Mouse (Mus musculus): ENCODE results near the gene Gm17359. TPM values are rescaled to one million over a fixed set of nuclear protein-coding genes. Genes with fewer than 3 reads are reported as not detected.

Gm17359 gene
- polyA plus RNA-seq, 1 experiment from 2014 or later: 0.05 TPM

DNA sequence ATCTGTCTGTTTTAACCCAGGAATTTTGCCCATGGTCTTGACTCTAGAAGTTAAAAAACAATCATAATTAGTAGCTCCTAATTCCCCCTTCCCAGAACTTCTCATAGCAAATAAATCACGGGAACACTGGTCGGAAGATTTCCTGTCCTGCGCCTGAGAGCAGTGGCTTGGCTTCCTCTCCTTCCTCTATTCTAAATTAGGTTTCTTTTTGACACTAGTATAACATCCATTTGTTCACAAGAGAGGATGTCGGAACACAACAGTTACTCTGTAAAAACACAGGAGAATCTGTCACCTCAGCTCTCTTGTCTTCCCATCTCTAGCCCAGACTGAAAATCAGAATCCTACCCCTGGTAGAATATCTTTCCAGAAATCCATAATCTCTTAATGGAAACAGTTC, 44.9 kb downstream of the Gm17359 start:
- 22% methylated on average over 4 of the region's 4 CpGs for WGBS (ENCODE audit: insufficient replicate concordance)
- no peak for ATAC-seq (ENCODE audit: insufficient read depth)
- Histone ChIP-seq H3K36me3 (replicated peaks) (no peaks in the 10 kb centered on the region), H3K4me3 (replicated peaks) (no peak overlapping the region), H3K9me3 (replicated peaks) (no peaks in the 10 kb centered on the region), H3K4me2 (no peak overlapping the region), H3K27me3 (no peaks in the 10 kb centered on the region), H3K9ac (no peak overlapping the region), H3K4me1 (replicated peaks) (no peaks in the 10 kb centered on the region; the same call in 1 of the 2 replicates), H3K27ac (replicated peaks) (no peak overlapping the region)

DNA sequence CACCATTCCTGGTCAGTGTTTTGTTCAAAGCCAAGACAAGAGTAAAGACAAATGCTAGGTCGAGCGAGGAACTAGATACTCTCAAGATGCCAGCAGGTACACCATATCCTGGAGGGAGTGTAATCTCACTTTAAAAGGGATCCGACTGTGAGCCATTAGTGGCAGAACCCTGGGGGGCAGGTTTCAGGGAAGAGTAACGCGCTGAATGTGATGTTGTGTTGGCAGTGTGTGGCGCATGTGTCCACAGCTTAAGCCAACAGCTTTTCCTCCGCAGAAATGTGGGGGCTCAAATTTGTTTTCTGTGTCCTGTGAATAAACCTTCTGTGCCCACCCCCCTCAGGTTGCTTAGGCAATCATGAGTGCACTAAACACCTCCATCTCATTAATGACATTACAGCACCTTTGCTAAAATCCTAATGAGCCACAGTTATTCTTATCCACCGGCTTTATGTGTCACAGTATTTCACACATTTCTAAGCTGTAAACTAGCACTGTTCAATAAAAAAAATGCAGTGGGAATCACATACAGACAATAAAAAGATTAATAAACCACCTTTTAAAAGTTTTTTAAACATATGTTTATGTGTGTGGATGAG, 49.1 kb downstream of the Gm17359 start:
- no peaks in the 10 kb centered on the region for H3K9me3 ChIP-seq (replicated peaks)
- no peak overlapping the region for H3K27ac ChIP-seq (replicated peaks)
- H3K27me3 ChIP-seq: no peaks in the 10 kb centered on the region
- no peak overlapping the region for H3K4me3 ChIP-seq (replicated peaks)
- H3K36me3 ChIP-seq (replicated peaks): no peaks in the 10 kb centered on the region
- H3K4me1 ChIP-seq (replicated peaks): no peaks in the 10 kb centered on the region
- no peak overlapping the region for H3K9ac ChIP-seq
- H3K4me2 ChIP-seq: no peak overlapping the region
- 47% methylated on average over 8 of the region's 8 CpGs for WGBS (ENCODE audit: insufficient replicate concordance)
- ATAC-seq (ENCODE audit: insufficient read depth): no peak

DNA sequence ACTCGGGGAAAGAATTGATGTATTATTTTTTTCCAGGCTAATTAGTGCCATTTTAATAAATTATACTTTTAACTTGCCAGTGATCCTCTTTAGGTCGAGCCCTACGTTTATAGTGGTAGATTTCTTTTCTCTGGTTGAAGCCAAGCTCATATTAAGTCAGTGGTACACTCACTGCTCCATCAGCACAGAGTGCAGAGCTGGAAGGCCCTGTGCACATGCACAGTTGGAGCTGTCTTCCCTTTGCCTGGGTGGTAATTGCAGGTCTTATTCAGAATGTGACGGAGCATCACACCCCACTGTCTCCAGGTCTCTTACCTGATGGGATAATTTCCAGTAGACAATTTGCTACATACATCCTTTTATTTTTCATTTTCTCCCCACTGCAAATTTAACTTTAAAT, 52.6 kb downstream of the Gm17359 start:
- no peaks in the 10 kb centered on the region for H3K4me1 ChIP-seq (replicated peaks)
- H3K36me3 ChIP-seq (replicated peaks): no peaks in the 10 kb centered on the region
- no peak overlapping the region for H3K27ac ChIP-seq (replicated peaks)
- no peak overlapping the region for H3K9ac ChIP-seq
- H3K9me3 ChIP-seq (replicated peaks): no peaks in the 10 kb centered on the region
- no peaks in the 10 kb centered on the region for H3K27me3 ChIP-seq
- no peak overlapping the region for H3K4me3 ChIP-seq (replicated peaks)
- no peak overlapping the region for H3K4me2 ChIP-seq
- no peak for ATAC-seq (ENCODE audit: insufficient read depth)
- WGBS (ENCODE audit: insufficient replicate concordance): 48% methylated on average over 4 of the region's 4 CpGs

DNA sequence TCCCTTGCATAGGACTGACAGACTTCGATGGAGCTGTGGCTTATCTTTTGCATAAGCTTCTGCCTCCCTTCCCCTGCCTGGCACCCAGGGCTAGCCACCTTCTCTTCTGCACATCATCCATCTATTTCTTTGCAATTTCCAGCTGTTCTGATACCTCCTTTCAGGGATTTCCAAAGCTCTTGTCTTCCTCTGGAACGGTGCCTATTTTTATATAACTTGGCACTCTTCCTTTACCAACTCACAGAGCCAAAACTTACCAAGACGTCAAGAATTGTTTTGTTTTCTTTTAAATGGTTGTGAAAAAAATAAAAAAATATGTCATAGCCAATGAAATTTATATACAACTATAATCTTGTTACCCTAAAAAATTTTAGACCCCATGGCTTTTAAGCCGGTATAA, 64.1 kb downstream of the Gm17359 start:
- Histone ChIP-seq H3K4me3 (replicated peaks) (no peak overlapping the region), H3K27me3 (no peaks in the 10 kb centered on the region), H3K9me3 (replicated peaks) (no peaks in the 10 kb centered on the region), H3K27ac (replicated peaks) (no peak overlapping the region), H3K4me2 (no peak overlapping the region), H3K9ac (no peak overlapping the region), H3K36me3 (replicated peaks) (no peaks in the 10 kb centered on the region), H3K4me1 (replicated peaks) (no peaks in the 10 kb centered on the region)
- 58% methylated on average over 4 of the region's 4 CpGs for WGBS (ENCODE audit: insufficient replicate concordance)
- ATAC-seq (ENCODE audit: insufficient read depth): no peak

DNA sequence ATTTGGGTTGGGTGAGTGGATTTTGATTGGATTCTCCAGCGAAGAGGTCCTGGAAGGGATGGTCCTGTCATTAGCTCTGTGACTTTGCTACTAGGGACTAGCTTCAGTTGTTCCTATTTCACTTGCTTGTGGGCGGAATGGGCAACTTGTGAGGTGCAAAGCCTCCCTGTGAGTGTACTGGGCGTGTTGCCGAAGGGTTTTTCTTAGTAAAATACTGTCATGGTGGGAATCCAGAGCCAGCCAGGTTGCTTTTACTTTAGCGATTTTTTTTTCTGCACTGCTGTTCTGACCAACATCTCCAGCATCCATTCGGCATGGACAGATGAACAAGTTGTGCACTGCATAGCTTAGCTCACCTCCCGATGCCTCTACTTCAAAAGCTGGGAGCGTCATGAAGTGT, 65.6 kb downstream of the Gm17359 start:
- ATAC-seq (ENCODE audit: insufficient read depth): no peak
- WGBS (ENCODE audit: insufficient replicate concordance): 67% methylated on average over 8 of the region's 8 CpGs
- Histone ChIP-seq H3K27me3 (no peaks in the 10 kb centered on the region), H3K4me3 (replicated peaks) (no peak overlapping the region), H3K36me3 (replicated peaks) (no peaks in the 10 kb centered on the region), H3K27ac (replicated peaks) (no peak overlapping the region), H3K9me3 (replicated peaks) (no peaks in the 10 kb centered on the region), H3K4me1 (replicated peaks) (no peaks in the 10 kb centered on the region), H3K9ac (no peak overlapping the region), H3K4me2 (no peak overlapping the region)

DNA sequence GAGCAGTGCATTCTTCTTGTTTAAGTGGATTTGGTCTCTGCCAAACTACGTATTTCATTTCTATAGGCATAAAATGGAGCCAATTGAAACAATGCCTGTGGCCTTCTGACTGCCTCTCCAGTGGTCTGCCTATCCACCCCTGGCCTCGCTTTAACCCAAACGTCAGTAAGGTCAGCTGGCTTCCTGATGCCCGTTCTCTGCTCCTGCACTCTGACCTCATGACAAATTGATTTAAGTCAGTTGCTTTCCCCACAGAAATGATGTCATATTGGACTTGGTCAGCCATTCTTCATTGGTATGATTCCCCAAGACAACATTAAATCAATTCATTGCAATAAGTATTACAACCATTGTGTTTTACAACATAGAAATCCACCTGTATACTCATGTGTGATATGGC, 72.1 kb downstream of the Gm17359 start:
- H3K27ac ChIP-seq (replicated peaks): no peak overlapping the region
- no peak for ATAC-seq (ENCODE audit: insufficient read depth)
- no peak overlapping the region for H3K9ac ChIP-seq
- no peak overlapping the region for H3K4me3 ChIP-seq (replicated peaks)
- WGBS (ENCODE audit: insufficient replicate concordance): 42% methylated on average over 4 of the region's 4 CpGs
- H3K4me1 ChIP-seq (replicated peaks): no peaks in the 10 kb centered on the region
- H3K9me3 ChIP-seq (replicated peaks): no peaks in the 10 kb centered on the region
- no peaks in the 10 kb centered on the region for H3K36me3 ChIP-seq (replicated peaks)
- H3K27me3 ChIP-seq: no peaks in the 10 kb centered on the region
- H3K4me2 ChIP-seq: no peak overlapping the region

DNA sequence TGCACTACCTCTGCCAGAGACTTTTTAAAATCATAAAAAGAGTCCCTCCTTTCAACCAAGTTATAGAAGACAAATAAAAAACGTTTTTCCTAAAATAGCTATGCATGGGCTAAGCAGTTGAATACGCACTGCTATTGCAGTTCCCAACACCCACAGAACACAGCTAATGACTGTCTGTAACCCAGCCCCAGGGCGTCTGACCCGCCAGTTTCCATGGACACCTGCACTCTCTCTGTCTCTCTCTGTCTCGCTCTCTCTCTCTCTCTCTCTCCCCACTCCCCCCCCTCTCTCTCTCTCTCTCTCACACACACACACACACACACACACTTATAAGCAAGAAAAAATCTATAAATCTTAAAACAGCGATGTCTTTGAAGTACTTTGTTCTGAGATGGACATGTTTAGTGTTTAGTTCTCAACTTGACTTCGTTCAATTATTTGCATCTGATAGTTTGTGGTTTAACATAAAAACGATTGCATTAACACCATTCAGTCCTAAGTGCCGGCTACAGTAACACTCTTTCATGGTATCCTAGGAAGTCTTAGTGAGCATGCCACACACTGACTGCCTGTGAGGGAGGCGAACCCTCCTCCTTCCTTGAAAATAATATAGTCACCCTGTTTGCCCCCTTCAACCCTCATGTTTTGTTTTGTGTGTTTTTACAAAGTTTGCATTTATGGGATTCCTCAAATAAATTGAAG, 73.6 kb downstream of the Gm17359 start:
- Histone ChIP-seq H3K27ac (replicated peaks) (no peak overlapping the region), H3K9me3 (replicated peaks) (no peaks in the 10 kb centered on the region), H3K9ac (no peak overlapping the region), H3K36me3 (replicated peaks) (no peaks in the 10 kb centered on the region), H3K4me2 (no peak overlapping the region), H3K27me3 (no peaks in the 10 kb centered on the region), H3K4me3 (replicated peaks) (no peak overlapping the region), H3K4me1 (replicated peaks) (no peaks in the 10 kb centered on the region)
- WGBS (ENCODE audit: insufficient replicate concordance): 39% methylated on average over 10 of the region's 10 CpGs
- no peak for ATAC-seq (ENCODE audit: insufficient read depth)

DNA sequence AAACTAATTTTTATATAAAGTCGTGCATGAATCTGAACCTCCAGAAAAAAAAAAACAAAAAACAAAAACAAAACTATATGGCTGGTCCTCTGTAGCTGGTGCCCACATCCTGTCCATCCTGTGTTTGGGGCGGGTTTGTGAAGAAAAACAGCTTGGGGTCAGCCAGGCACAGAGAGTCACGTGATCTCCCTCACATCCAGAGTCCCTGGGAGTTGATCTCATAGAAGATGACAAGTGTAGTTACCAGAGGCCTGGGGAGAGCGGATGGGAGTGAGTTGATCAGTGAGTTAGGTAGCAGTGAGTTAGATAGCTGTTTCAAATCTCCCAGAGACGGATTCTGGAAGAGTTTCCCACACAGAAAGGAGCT, 74.2 kb downstream of the Gm17359 start:
- Histone ChIP-seq H3K4me2 (no peak overlapping the region), H3K9me3 (replicated peaks) (no peaks in the 10 kb centered on the region), H3K36me3 (replicated peaks) (no peaks in the 10 kb centered on the region), H3K4me3 (replicated peaks) (no peak overlapping the region), H3K9ac (no peak overlapping the region), H3K27me3 (no peaks in the 10 kb centered on the region), H3K4me1 (replicated peaks) (no peaks in the 10 kb centered on the region), H3K27ac (replicated peaks) (no peak overlapping the region)
- WGBS (ENCODE audit: insufficient replicate concordance): 30% methylated on average over 5 of the region's 5 CpGs
- ATAC-seq (ENCODE audit: insufficient read depth): no peak

DNA sequence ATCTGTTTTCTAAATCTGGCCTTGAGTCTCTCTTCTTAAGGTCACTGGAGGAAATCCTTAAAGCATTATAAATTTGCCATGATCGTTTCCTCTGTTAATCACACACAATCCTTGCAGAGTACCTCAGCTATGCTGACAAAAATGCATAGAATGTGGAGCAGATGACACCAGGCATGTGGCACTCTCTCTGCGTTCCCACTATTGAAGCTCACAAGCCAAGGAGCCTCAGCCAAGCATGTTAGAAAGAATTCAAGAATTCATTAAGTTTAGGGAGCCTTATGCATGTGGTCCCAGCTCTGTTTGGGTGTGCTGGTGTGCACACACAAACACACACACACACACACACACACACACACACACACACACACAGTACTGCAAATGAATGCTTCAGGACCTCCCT, 75.2 kb downstream of the Gm17359 start:
- ATAC-seq (ENCODE audit: insufficient read depth): no peak
- H3K4me3 ChIP-seq (replicated peaks): no peak overlapping the region
- no peak overlapping the region for H3K4me2 ChIP-seq
- no peaks in the 10 kb centered on the region for H3K4me1 ChIP-seq (replicated peaks)
- WGBS (ENCODE audit: insufficient replicate concordance): 47% methylated on average over 2 of the region's 2 CpGs
- no peaks in the 10 kb centered on the region for H3K27me3 ChIP-seq
- no peaks in the 10 kb centered on the region for H3K36me3 ChIP-seq (replicated peaks)
- H3K9ac ChIP-seq: no peak overlapping the region
- no peaks in the 10 kb centered on the region for H3K9me3 ChIP-seq (replicated peaks)
- H3K27ac ChIP-seq (replicated peaks): no peak overlapping the region

DNA sequence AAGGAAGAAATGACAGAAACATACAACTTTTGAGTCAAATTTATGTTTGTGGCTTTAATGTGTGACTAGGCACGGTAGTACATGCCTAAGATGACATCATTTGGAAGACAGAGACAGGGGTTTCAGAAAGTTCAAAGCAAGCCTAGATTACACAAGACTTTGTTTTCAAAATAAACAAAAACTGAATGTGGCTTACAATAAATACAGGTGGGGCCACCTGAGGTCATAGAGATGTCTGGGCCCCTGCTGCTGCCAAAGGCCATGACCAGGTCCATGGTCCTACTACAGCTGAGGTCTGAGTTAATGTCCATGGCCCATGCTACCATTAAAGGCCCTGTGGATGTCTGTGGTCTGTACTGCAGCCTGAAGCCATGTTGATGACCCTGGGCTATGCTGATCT, 77.0 kb downstream of the Gm17359 start:
- Histone ChIP-seq H3K4me2 (no peak overlapping the region), H3K27me3 (no peaks in the 10 kb centered on the region), H3K9me3 (replicated peaks) (no peaks in the 10 kb centered on the region), H3K4me1 (replicated peaks) (no peaks in the 10 kb centered on the region), H3K9ac (no peak overlapping the region), H3K36me3 (replicated peaks) (no peaks in the 10 kb centered on the region), H3K27ac (replicated peaks) (no peak overlapping the region), H3K4me3 (replicated peaks) (no peak overlapping the region)
- ATAC-seq (ENCODE audit: insufficient read depth): no peak
- WGBS (ENCODE audit: insufficient replicate concordance): 62% methylated on average over 1 of the region's 1 CpGs

DNA sequence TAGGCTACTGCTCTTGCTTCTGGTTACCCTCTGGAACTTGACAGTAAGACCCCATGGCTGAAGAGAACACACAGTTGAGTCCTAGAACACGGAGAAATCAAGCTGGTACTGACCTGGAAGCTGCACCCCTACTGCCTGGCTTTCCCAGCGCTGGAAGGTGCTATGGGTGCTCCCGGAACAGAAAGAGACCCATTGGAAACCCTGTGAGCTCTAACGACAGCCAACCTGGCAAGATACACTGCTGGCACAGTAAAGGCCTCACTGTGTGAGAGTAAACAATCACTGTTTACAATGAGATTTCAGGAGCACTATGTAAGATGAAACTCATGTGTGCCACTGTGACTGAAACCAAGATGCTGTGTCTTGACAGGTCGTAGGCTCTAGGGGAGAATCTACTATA, 78.6 kb downstream of the Gm17359 start:
- no peak overlapping the region for H3K9ac ChIP-seq
- 58% methylated on average over 5 of the region's 5 CpGs for WGBS (ENCODE audit: insufficient replicate concordance)
- no peak for ATAC-seq (ENCODE audit: insufficient read depth)
- no peaks in the 10 kb centered on the region for H3K9me3 ChIP-seq (replicated peaks)
- no peak overlapping the region for H3K4me3 ChIP-seq (replicated peaks)
- H3K36me3 ChIP-seq (replicated peaks): no peaks in the 10 kb centered on the region
- H3K27ac ChIP-seq (replicated peaks): no peak overlapping the region
- H3K4me2 ChIP-seq: no peak overlapping the region
- H3K27me3 ChIP-seq: no peaks in the 10 kb centered on the region
- H3K4me1 ChIP-seq (replicated peaks): no peaks in the 10 kb centered on the region

DNA sequence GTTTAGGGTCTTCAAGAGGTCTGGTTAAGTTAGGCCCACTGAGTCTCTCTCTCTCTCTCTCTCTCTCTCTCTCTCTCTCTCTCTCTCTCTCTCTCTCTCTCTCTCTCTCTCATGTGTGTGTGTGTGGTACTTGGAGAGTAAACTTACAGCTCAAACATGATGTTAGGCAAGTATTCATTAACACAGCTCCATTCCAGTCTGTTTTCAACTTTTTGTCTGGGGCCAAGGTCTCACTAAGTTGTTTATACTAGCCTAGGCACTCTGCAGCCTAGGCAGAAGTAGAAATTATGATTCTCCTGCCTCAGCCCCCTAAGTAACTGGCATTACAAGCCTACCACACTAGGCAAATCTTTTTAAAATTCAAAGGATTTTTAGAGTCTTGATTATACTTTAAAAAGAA, 79.5 kb downstream of the Gm17359 start:
- Histone ChIP-seq H3K36me3 (replicated peaks) (no peaks in the 10 kb centered on the region), H3K4me2 (no peak overlapping the region), H3K4me1 (replicated peaks) (no peaks in the 10 kb centered on the region), H3K9me3 (replicated peaks) (no peaks in the 10 kb centered on the region), H3K4me3 (replicated peaks) (no peak overlapping the region), H3K27ac (replicated peaks) (no peak overlapping the region), H3K9ac (no peak overlapping the region), H3K27me3 (no peaks in the 10 kb centered on the region)
- no peak for ATAC-seq (ENCODE audit: insufficient read depth)
